ENCODE assay signal across 7 mouse cellular contexts in the genomic region with DNA sequence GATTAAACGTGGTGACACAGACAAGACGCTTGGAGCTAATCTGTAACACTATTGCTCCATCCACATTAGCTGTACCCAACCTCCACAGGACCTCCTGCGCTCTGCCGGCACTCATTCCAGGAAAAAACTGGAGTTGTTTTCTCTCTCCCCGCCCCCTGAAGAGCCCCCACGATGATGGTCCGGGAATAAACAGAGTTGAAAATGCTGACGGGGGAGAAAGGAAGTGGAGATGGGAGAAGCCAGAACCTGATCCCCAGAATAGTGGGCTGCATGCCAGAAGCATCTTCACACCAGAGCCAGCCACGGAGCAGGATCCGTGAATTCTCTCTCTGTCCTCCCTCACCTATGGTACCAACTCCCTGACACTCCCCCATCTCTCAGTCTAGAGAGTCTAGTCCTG. TPM values are rescaled to one million over a fixed set of nuclear protein-coding genes. Genes with fewer than 3 reads are reported as not detected.
DNase-seq lines count a peak whose midpoint lies in the region; ATAC-seq lines count a peak whose summit lies in the region.

No protein-coding gene starts in this region.

- peak overlapping the region; percentile 11 to 14 for H3K4me3 ChIP-seq in heart, embryonic 14.5 days (ENCODE audit: control insufficient read depth in 1 of 2, insufficient read depth in 1 of 2, low read depth in 1 of 2, low read length in 2 of 2)
- H3K4me3 ChIP-seq in limb, embryonic 10.5 days = peak overlapping the region; percentile 31
- peak overlapping the region; percentile 16; the same call in 1 of the 2 replicates for H3K4me3 ChIP-seq in stomach, embryonic 15.5 days (replicated peaks)

- H3K27me3 ChIP-seq in heart, embryonic 14.5 days (ENCODE audit: control insufficient read depth, insufficient read depth, low read length) = no peaks in the 10 kb centered on the region; the same call in 1 of the 2 replicates
- peaks cover 12% of the 10 kb centered on the region for H3K27me3 ChIP-seq in limb, embryonic 10.5 days (ENCODE audit: low read depth, poor library complexity, severe bottlenecking)
- H3K27me3 ChIP-seq in stomach, embryonic 15.5 days (replicated peaks) = no peaks in the 10 kb centered on the region

- H3K9ac ChIP-seq in heart, embryonic 14.5 days (ENCODE audit: low read length) = peak overlapping the region; percentile 54
- no peak overlapping the region for H3K9ac ChIP-seq in stomach, embryonic 15.5 days

- ATAC-seq in heart, embryonic 14.5 days (ENCODE audit: insufficient number of reproducible peaks, insufficient read depth, low FRiP score, low read depth) = no peak
- 0 out of 2 replicates have a peak, but pooled peaks have one; percentile 8 for ATAC-seq in stomach, embryonic 15.5 days (ENCODE audit: insufficient read depth, low FRiP score, low read depth)
- ATAC-seq in erythroid progenitor cell, adult 5-6 weeks (replicated peaks; ENCODE audit: low FRiP score, poor library complexity, severe bottlenecking) = no peak

- H3K9me3 ChIP-seq in heart, embryonic 14.5 days (ENCODE audit: control insufficient read depth, low read length) = no peaks in the 10 kb centered on the region
- H3K9me3 ChIP-seq in limb, embryonic 10.5 days (replicated peaks) = no peaks in the 10 kb centered on the region
- no peaks in the 10 kb centered on the region for H3K9me3 ChIP-seq in stomach, embryonic 15.5 days

- peak overlapping the region; percentile 60 for H3K4me2 ChIP-seq in heart, embryonic 14.5 days (ENCODE audit: low read length)
- peak overlapping the region; percentile 46 for H3K4me2 ChIP-seq in stomach, embryonic 15.5 days

- peak; percentile 68 for DNase-seq in testis, postnatal 10 days (ENCODE audit: low spot score)
- DNase-seq in testis, postnatal 14 days (ENCODE audit: low spot score) = no peak
- no peak for DNase-seq in limb, embryonic 10.5 days (ENCODE audit: low spot score)
- no peak for DNase-seq in T-cell, adult 2 months (ENCODE audit: low spot score)

- peaks cover 25 to 36% of the 10 kb centered on the region in 2 experiments for H3K4me1 ChIP-seq in heart, embryonic 14.5 days (ENCODE audit: control insufficient read depth in 2 of 2, insufficient read depth in 2 of 2, low read length in 2 of 2)
- H3K4me1 ChIP-seq in limb, embryonic 10.5 days = peaks cover 95% of the 10 kb centered on the region
- peaks cover 47% of the 10 kb centered on the region for H3K4me1 ChIP-seq in stomach, embryonic 15.5 days

- H3K36me3 ChIP-seq in heart, embryonic 14.5 days (ENCODE audit: control insufficient read depth, insufficient read depth, low read length) = peaks cover under 1% of the 10 kb centered on the region; the same call in 1 of the 2 replicates
- H3K36me3 ChIP-seq in limb, embryonic 10.5 days = peaks cover 3% of the 10 kb centered on the region
- no peaks in the 10 kb centered on the region for H3K36me3 ChIP-seq in stomach, embryonic 15.5 days

- H3K27ac ChIP-seq in heart, embryonic 14.5 days (replicated peaks in 1 of 2; ENCODE audit: control insufficient read depth in 1 of 2, insufficient read depth in 1 of 2, low read depth in 2 of 2, low read length in 2 of 2) = peak overlapping the region; percentile 84 to 87
- H3K27ac ChIP-seq in limb, embryonic 10.5 days = peak overlapping the region; percentile 87
- peak overlapping the region; percentile 91 for H3K27ac ChIP-seq in stomach, embryonic 15.5 days

- 21% methylated on average over 10 of the region's 10 CpGs for WGBS in heart, embryonic 14.5 days
- 33% methylated on average over 10 of the region's 10 CpGs for WGBS in limb, embryonic 10.5 days
- WGBS in stomach, embryonic 15.5 days = 17% methylated on average over 10 of the region's 10 CpGs

RNA-seq across cellular contexts. Expression of a gene that starts 16.1 kb away (rescaled TPM):
- polyA plus RNA-seq in heart, embryonic 14.5 days (2014; fragmentation: Nextera tagmentation; extraction: Ambion mirVana) = 0.12 and 0.32 TPM in 2 replicates
- polyA plus RNA-seq in limb, embryonic 10.5 days (2016; fragmentation: Nextera tagmentation; extraction: Ambion mirVana) = 0.31 and 0.43 TPM in 2 replicates
- 0.37 and 0.53 TPM in 2 replicates for polyA plus RNA-seq in stomach, embryonic 15.5 days (2015; fragmentation: Nextera tagmentation; extraction: Ambion mirVana)
- not detected in 2 replicates for total RNA-seq in erythroid progenitor cell, adult 5-6 weeks (2015; ENCODE audit: low replicate concordance)
- total RNA-seq in erythroid progenitor cell, adult 5-6 weeks (2017; ENCODE audit: low replicate concordance) = not detected in 2 replicates

RNA-seq across cellular contexts. Expression of a gene that starts 30.5 kb away (rescaled TPM):
- polyA plus RNA-seq in heart, embryonic 14.5 days (2014; fragmentation: Nextera tagmentation; extraction: Ambion mirVana) = 0.15 and 0.18 TPM in 2 replicates
- 0.28 and 0.29 TPM in 2 replicates for polyA plus RNA-seq in limb, embryonic 10.5 days (2016; fragmentation: Nextera tagmentation; extraction: Ambion mirVana)
- 1.9 and 2.2 TPM in 2 replicates for polyA plus RNA-seq in stomach, embryonic 15.5 days (2015; fragmentation: Nextera tagmentation; extraction: Ambion mirVana)
- total RNA-seq in erythroid progenitor cell, adult 5-6 weeks (2015; ENCODE audit: low replicate concordance) = not detected in 2 replicates
- not detected in 2 replicates for total RNA-seq in erythroid progenitor cell, adult 5-6 weeks (2017; ENCODE audit: low replicate concordance)

RNA-seq across cellular contexts. Expression of a gene that starts 32.2 kb away (rescaled TPM):
- 0.08 TPM in 1 of 2 replicates, not detected in the other for polyA plus RNA-seq in heart, embryonic 14.5 days (2014; fragmentation: Nextera tagmentation; extraction: Ambion mirVana)
- polyA plus RNA-seq in limb, embryonic 10.5 days (2016; fragmentation: Nextera tagmentation; extraction: Ambion mirVana) = 0.05 and 0.16 TPM in 2 replicates
- 0.59 and 0.89 TPM in 2 replicates for polyA plus RNA-seq in stomach, embryonic 15.5 days (2015; fragmentation: Nextera tagmentation; extraction: Ambion mirVana)
- not detected in 2 replicates for total RNA-seq in erythroid progenitor cell, adult 5-6 weeks (2015; ENCODE audit: low replicate concordance)
- total RNA-seq in erythroid progenitor cell, adult 5-6 weeks (2017; ENCODE audit: low replicate concordance) = not detected in 2 replicates

RNA-seq across cellular contexts. Expression of a gene that starts 59.6 kb away (rescaled TPM):
- polyA plus RNA-seq in heart, embryonic 14.5 days (2014; fragmentation: Nextera tagmentation; extraction: Ambion mirVana) = 16.2 and 17.0 TPM in 2 replicates
- polyA plus RNA-seq in limb, embryonic 10.5 days (2016; fragmentation: Nextera tagmentation; extraction: Ambion mirVana) = 13.8 and 17.7 TPM in 2 replicates
- polyA plus RNA-seq in stomach, embryonic 15.5 days (2015; fragmentation: Nextera tagmentation; extraction: Ambion mirVana) = 23.4 and 25.4 TPM in 2 replicates
- 1.3 TPM in 1 of 2 replicates, not detected in the other for total RNA-seq in erythroid progenitor cell, adult 5-6 weeks (2015; ENCODE audit: low replicate concordance)
- 0.98 and 1.0 TPM in 2 replicates for total RNA-seq in erythroid progenitor cell, adult 5-6 weeks (2017; ENCODE audit: low replicate concordance)
